Mouse (Mus musculus) forebrain, postnatal 0 days (tissue): ENCODE measurements around the gene Astn1. TPM values are rescaled to one million over a fixed set of nuclear protein-coding genes. Genes with fewer than 3 reads are reported as not detected.

Experiments used
- ATAC-seq: fragments of 200-750 bp; cut with Nextera tagmentation; 2 replicates; pipeline ENCODE4 v1.8.0; 2017; ENCODE audit warnings: mild to moderate bottlenecking, moderate library complexity
- DNase-seq: peaks from one replicate; pipeline ENCODE4 v3.0.0-alpha.2; 2015
- H3K27ac ChIP-seq: fragments of 300-500 bp; sonication (generic); 2 replicates; pipeline ENCODE4 v1.5.1; 2014; ENCODE audit warnings: low read depth, mild to moderate bottlenecking, antibody characterized with exemption, low read length, moderate library complexity, mixed read lengths
- H3K27me3 ChIP-seq: fragments of 300-500 bp; sonication (generic); 2 replicates; pipeline ENCODE4 v1.6.1; 2014; ENCODE audit warnings: mild to moderate bottlenecking, low read length, mixed read lengths; ENCODE audit not compliant: insufficient read depth
- H3K36me3 ChIP-seq: fragments of 300-500 bp; sonication (generic); 2 replicates; pipeline ENCODE4 v1.6.1; 2014; ENCODE audit warnings: mild to moderate bottlenecking, moderate library complexity; ENCODE audit not compliant: insufficient read depth
- H3K4me1 ChIP-seq: fragments of 300-500 bp; sonication (generic); 2 replicates; pipeline ENCODE4 v1.6.1; 2014; ENCODE audit warnings: antibody characterized with exemption; ENCODE audit not compliant: insufficient read depth
- H3K4me2 ChIP-seq: fragments of 300-500 bp; sonication (generic); 2 replicates; pipeline ENCODE4 v1.6.1; 2014; ENCODE audit warnings: low read depth, mild to moderate bottlenecking, moderate library complexity
- H3K4me3 ChIP-seq: fragments of 300-500 bp; sonication (generic); 2 replicates; pipeline ENCODE4 v1.5.1; 2014; ENCODE audit warnings: low read depth, low read length, mixed read lengths
- H3K9ac ChIP-seq: fragments of 300-500 bp; sonication (generic); 2 replicates; pipeline ENCODE4 v1.6.1; 2014; ENCODE audit warnings: mild to moderate bottlenecking
- H3K9me3 ChIP-seq: fragments of 300-500 bp; sonication (generic); 2 replicates; pipeline ENCODE4 v1.6.1; 2016; ENCODE audit warnings: low read length
- CTCF ChIP-seq: sonication (generic); IDR thresholded peaks from 2 replicates; pipeline ENCODE4 v1.5.1; 2016; ENCODE audit warnings: antibody characterized with exemption, control low read depth, low read depth
- WGBS: fragments of 180-500 bp; shearing (Covaris S2); extraction: QIAGEN DNeasy Blood & Tissue Kit; methylation state at CpG from one replicate; pipeline ENCODE4 v1.1.7; 2014; 5-methylcytosine and 5-hydroxymethylcytosine counted together
- polyA plus RNA-seq: library from polyadenylated mRNA; unstranded; fragments of >200 nt; fragmentation: Nextera tagmentation; extraction: Ambion mirVana; gene quantifications from 2 replicates; pipeline ENCODE4 v1.2.1, GENCODE M21; 2015
- total RNA-seq: library from RNA; depleted of rRNA; stranded (reverse); fragments of >200 nt; gene quantifications from 2 replicates; pipeline ENCODE4 v1.2.3, GENCODE M21; 2014

Astn1 gene
- total and polyA plus RNA-seq, 2 experiments from 2014 or later = 29.4 to 122 TPM

DNA sequence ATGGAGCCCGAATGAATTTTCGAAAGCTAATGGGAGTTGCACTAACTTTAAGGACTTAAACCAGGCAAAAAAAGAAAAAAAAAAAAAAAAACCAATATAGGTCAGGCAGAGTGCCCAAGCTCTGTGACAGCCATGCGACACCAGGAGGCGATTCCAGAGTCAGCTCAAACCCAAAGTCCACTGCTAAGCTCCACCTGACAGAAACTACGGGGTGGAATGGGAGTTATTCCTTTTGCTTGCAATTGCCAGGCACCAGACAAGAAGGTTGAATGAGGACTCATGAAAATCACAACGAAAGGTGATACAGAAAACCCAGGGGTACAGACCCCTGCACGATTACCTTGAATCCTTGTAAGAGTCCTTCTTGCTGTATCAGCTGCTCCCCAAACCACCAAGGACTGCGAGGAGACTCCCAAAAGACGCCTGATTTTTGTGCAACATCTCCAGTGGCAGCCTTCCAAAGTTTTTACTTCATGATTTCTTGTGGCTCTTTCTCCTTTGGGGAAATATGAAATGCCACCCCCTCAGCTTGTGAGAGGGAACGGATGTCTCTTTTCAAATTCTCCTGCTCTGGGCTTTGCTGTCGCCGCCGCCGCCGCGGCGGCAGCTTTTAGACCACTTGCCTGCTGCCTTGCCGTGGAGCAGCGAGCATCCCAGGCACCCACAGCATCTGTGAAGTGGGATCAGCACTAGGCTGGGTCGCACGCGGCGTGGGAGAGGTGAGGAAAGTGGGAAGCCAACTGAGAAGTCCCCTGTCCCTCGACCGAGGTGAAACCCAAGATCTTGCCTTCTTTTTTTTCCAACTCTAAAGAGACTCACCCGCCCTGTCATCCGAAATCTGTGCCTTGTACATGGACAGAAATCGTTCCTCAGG lies 6.7 kb upstream of the Astn1 start:
- 6% methylated on average over 28 of the region's 28 CpGs for WGBS
- peak; percentile 69 for DNase-seq
- H3K27ac ChIP-seq = peak overlapping the region; percentile 82

GRCm38 (mm10) chr1:158356051-158356461 lies 6.0 kb upstream of the Astn1 start, which contains the start of gene Brinp2:
TSS of gene Brinp2 (minus strand) at chr1:158356326.
- WGBS = under 1% methylated on average over 30 of the region's 30 CpGs
- ATAC-seq = peak; percentile 99

More for the DNA sequence above, 6.7 kb upstream of the Astn1 start:
- H3K9ac ChIP-seq = peak overlapping the region; percentile 61
- no peaks in the 10 kb centered on the region for H3K9me3 ChIP-seq
- H3K4me1 ChIP-seq = 0 out of 2 replicates have a peak, but pooled peaks cover 2% of the 10 kb centered on the region
- no peaks in the 10 kb centered on the region for H3K36me3 ChIP-seq
- peak; percentile 29; the same call in 1 of the 2 replicates for TF ChIP-seq CTCF
- peak; percentile 24 for ATAC-seq
- H3K4me3 ChIP-seq = peak overlapping the region; percentile 69
- H3K4me2 ChIP-seq = peak overlapping the region; percentile 66
- no peaks in the 10 kb centered on the region for H3K27me3 ChIP-seq

DNA sequence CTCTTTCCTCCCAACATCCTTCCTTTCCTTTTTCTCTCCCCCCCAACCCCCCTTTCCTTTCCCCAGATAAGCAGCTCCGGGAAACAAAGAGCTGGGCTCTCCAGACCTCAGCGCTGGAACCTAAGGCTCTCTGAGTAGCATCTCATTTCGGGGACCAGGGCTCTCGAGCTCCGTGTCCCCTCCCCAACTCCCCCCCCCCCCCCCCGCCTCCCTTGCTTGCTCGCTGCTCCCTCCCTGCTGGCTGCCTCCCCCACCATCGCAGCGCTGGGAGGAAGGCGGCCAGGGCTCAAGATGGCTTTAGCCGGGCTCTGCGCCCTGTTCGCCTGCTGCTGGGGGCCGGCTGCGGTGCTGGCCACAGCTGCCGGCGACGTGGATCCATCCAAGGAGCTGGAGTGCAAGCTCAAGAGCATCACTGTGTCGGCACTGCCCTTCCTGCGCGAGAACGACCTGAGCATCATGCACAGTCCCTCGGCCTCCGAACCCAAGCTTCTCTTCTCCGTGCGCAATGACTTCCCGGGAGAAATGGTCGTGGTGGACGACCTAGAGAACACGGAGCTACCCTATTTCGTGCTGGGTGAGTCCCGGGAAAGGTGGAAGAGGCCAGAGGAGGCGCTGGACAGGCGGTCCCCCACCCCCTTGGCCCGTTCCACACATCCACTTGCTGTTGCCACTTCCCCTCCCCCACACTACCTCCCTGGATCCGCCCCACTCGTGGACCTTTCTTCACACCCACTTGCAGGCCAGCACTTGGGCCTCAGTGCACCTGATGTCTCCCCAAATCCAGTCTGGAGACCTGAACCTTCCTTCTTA lies 424 bp downstream of the Astn1 start:
- ATAC-seq (peak; percentile 84), DNase-seq (peak; percentile 78)
- Histone ChIP-seq H3K4me3 (peak overlapping the region; percentile 77), H3K4me1 (peaks cover 33% of the 10 kb centered on the region), H3K36me3 (no peaks in the 10 kb centered on the region), H3K27me3 (no peaks in the 10 kb centered on the region), H3K27ac (peak overlapping the region; percentile 98), H3K9me3 (no peaks in the 10 kb centered on the region), H3K4me2 (peak overlapping the region; percentile 83), H3K9ac (peak overlapping the region; percentile 97)
- TF ChIP-seq CTCF = no peak
- WGBS = 1% methylated on average over 35 of the region's 37 CpGs

More at GRCm38 (mm10) chr1:158356051-158356461, 6.0 kb upstream of the Astn1 start, which contains the start of gene Brinp2:
- DNase-seq = peak; percentile 95
- TF ChIP-seq CTCF = 0 out of 2 replicates have a peak, but pooled peaks have one; percentile 15
- H3K4me2 ChIP-seq = peak within 1 kb of the TSS; percentile 66
- no peaks in the 10 kb centered on the region for H3K27me3 ChIP-seq
- H3K36me3 ChIP-seq = no peaks in the 10 kb centered on the region
- no peaks in the 10 kb centered on the region for H3K9me3 ChIP-seq
- peak within 1 kb of the TSS; percentile 82 for H3K27ac ChIP-seq
- peak within 1 kb of the TSS; percentile 61 for H3K9ac ChIP-seq
- H3K4me1 ChIP-seq = 0 out of 2 replicates have a peak, but pooled peaks cover 2% of the 10 kb centered on the region
- H3K4me3 ChIP-seq = peak within 1 kb of the TSS; percentile 69

DNA sequence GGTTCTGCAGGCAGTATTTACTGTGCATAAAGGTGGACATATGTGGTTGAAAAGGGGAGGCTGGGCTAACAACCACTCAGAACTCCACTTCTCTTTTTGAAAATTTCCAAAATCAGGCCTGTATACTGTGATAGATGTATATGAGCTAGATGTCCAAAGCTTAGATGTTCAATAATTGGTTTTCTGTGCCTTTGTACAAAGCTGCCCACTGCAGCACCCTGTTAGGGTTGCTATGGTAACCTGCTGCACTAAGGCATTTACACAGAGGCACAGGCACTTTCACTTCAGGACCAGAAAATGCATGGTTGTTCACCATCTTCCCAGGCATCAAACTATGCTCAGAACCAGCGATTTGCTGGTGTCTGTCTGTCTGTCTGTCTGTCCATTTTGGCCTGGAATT lies 2.4 kb downstream of the Astn1 start:
- Histone ChIP-seq H3K9ac (peak overlapping the region; percentile 31), H3K4me2 (peak overlapping the region; percentile 83), H3K4me3 (peak overlapping the region; percentile 77), H3K27me3 (no peaks in the 10 kb centered on the region), H3K4me1 (peaks cover 33% of the 10 kb centered on the region), H3K9me3 (no peaks in the 10 kb centered on the region), H3K27ac (no peak overlapping the region), H3K36me3 (no peaks in the 10 kb centered on the region)
- 5% methylated on average over 1 of the region's 1 CpGs for WGBS
- TF ChIP-seq CTCF = no peak
- DNase-seq (peak; percentile 58), ATAC-seq (peak; percentile 49)

- Histone ChIP-seq H3K4me1 (no peaks in the 10 kb centered on the region), H3K4me2 (no peak overlapping the region), H3K4me3 (no peak overlapping the region), H3K36me3 (0 out of 2 replicates have a peak, but pooled peaks cover 14% of the 10 kb centered on the region), H3K9ac (no peak overlapping the region), H3K27me3 (no peaks in the 10 kb centered on the region), H3K27ac (no peak overlapping the region), H3K9me3 (no peaks in the 10 kb centered on the region)
- 81% methylated on average over 6 of the region's 6 CpGs for WGBS
- no peak for TF ChIP-seq CTCF
- ATAC-seq (no peak), DNase-seq (no peak)
These were observed 20.2 kb downstream of the Astn1 start for GRCm38 (mm10) chr1:158382277-158382676.

DNA sequence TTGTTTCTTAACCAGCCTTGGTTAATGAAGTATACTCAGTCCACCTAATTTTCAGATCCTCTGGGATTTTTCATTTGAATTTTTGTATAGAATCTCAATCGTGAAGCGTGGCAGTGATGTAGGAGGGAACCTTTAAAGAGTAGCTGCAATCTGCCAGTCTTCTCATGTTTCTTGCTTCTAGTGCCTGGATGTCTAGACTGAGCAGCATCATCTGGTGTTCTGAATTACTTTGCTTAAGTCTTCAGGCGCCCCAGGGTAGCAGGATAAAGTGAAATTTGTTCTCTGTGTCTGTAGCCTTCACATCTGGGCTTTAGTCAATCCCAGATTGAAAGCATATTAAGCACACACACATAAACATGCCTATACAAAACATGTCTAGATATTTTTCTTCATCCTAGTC lies 21.1 kb downstream of the Astn1 start:
- TF ChIP-seq CTCF = no peak
- ATAC-seq (no peak), DNase-seq (no peak)
- WGBS = 84% methylated on average over 3 of the region's 3 CpGs
- H3K4me1 ChIP-seq = no peaks in the 10 kb centered on the region
- no peak overlapping the region for H3K4me3 ChIP-seq
- H3K4me2 ChIP-seq = no peak overlapping the region
- H3K27me3 ChIP-seq = no peaks in the 10 kb centered on the region
- H3K9ac ChIP-seq = no peak overlapping the region
- H3K27ac ChIP-seq = no peak overlapping the region
- no peaks in the 10 kb centered on the region for H3K9me3 ChIP-seq
- H3K36me3 ChIP-seq = 0 out of 2 replicates have a peak, but pooled peaks cover 14% of the 10 kb centered on the region
